Mouse (Mus musculus) MEL (cell line): ENCODE results near the gene Hoxb4.

Experiments used
- CTCF ChIP-seq, 3 experiments: IDR thresholded peaks in 2 of 3; conservative IDR thresholded peaks in 1 of 3; 2 replicates each; pipeline ENCODE4 v1.5.1; 2011 to 2012; ENCODE audit warnings: low read length in 3 of 3, low read depth in 2 of 3, mild to moderate bottlenecking in 2 of 3, improper control_type of control experiment in 1 of 3, inconsistent platforms in 1 of 3, mixed read lengths in 1 of 3, moderate library complexity in 1 of 3; ENCODE audit not compliant: control insufficient read depth in 1 of 3, insufficient read depth in 1 of 3, poor library complexity in 1 of 3, severe bottlenecking in 1 of 3
- EP300 ChIP-seq, 2 experiments: IDR thresholded peaks; 2 replicates each; pipeline ENCODE4 v1.6.1; 2011; ENCODE audit warnings: improper control_type of control experiment in 2 of 2, low read length in 2 of 2, low read depth in 1 of 2, mild to moderate bottlenecking in 1 of 2
- GABPA ChIP-seq: IDR thresholded peaks from 2 replicates; pipeline ENCODE4 v1.6.1; 2012; ENCODE audit warnings: low read depth, mild to moderate bottlenecking, inconsistent platforms, low read length, improper control_type of control experiment, moderate library complexity
- MAFK ChIP-seq: IDR thresholded peaks from 2 replicates; pipeline ENCODE4 v1.6.1; 2011; ENCODE audit warnings: low read depth, mild to moderate bottlenecking, low read length, improper control_type of control experiment, borderline replicate concordance
- POLR2A ChIP-seq, 2 experiments: IDR thresholded peaks; 2 replicates each; pipeline ENCODE4 v1.6.1; 2011 to 2012; ENCODE audit warnings: low read length in 2 of 2, mild to moderate bottlenecking in 2 of 2, control low read depth in 1 of 2, improper control_type of control experiment in 1 of 2, low read depth in 1 of 2, moderate library complexity in 1 of 2; ENCODE audit not compliant: control insufficient read depth in 1 of 2, insufficient read depth in 1 of 2, poor library complexity in 1 of 2
- POLR2AphosphoS2 ChIP-seq: IDR thresholded peaks from 2 replicates; pipeline ENCODE4 v1.6.1; 2011; ENCODE audit warnings: low read length, improper control_type of control experiment
- USF2 ChIP-seq, 2 experiments: IDR thresholded peaks; 2 replicates each; pipeline ENCODE4 v1.6.1; 2011 to 2012; ENCODE audit warnings: improper control_type of control experiment in 2 of 2, low read length in 2 of 2, borderline replicate concordance in 1 of 2, inconsistent platforms in 1 of 2, low read depth in 1 of 2, mild to moderate bottlenecking in 1 of 2; ENCODE audit not compliant: insufficient read depth in 1 of 2

DNA sequence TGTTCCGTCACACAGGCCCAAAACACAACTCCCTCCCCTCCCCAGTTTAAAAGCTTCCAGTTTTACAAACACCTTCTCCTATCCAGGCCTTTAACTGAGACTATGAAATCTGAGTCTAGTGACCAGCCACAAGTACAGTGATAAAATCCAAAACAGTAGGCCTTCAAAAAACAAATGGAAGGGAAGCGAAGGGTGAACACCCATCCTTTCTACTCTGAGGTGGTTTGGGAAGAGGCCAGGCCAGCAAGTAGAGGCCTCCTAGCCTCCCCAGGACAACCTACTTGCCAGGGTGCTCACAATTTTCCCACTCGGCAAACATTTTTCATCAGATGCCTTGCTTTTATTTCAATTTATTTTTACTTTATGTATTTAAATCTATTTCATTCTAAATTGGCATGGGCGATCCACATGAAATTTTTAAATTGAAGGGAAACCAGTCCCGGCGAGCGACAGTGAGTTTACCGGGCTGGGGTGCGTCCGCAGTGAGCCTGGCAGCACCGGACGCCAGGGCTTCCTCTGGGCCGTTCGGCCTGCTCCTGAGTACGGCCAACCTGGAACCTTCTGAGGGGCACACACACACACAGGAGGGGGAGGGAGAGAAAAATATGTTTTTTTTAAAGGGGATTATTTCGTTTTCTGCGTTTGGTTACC is 27.2 kb upstream of the Hoxb4 start:
- no peak for TF ChIP-seq CTCF (IDR thresholded peaks at IDR 0.05 in 2 of 3, conservative IDR thresholded peaks at IDR 0.05 in 1 of 3; ENCODE audit: control insufficient read depth in 1 of 3, insufficient read depth in 1 of 3, low read depth in 2 of 3, low read length in 3 of 3, poor library complexity in 1 of 3, severe bottlenecking in 1 of 3)
- no peak for TF ChIP-seq POLR2AphosphoS2
- TF ChIP-seq EP300 (IDR thresholded peaks at IDR 0.05; ENCODE audit: low read depth in 1 of 2, low read length in 2 of 2): no peak
- TF ChIP-seq GABPA: no peak
- no peak for TF ChIP-seq USF2 (IDR thresholded peaks at IDR 0.05; ENCODE audit: borderline replicate concordance in 1 of 2, insufficient read depth in 1 of 2, low read depth in 1 of 2, low read length in 2 of 2)
- no peak for TF ChIP-seq POLR2A (IDR thresholded peaks at IDR 0.05; ENCODE audit: control insufficient read depth in 1 of 2, insufficient read depth in 1 of 2, low read depth in 1 of 2, low read length in 2 of 2, poor library complexity in 1 of 2)
- TF ChIP-seq MAFK: no peak
